Mouse (Mus musculus): Measurements from ENCODE around the gene Lhx3. TPM values are rescaled to one million over a fixed set of nuclear protein-coding genes. Genes with fewer than 3 reads are reported as not detected.

Gene Lhx3
- polyA plus RNA-seq, 1 experiment = not detected

DNA sequence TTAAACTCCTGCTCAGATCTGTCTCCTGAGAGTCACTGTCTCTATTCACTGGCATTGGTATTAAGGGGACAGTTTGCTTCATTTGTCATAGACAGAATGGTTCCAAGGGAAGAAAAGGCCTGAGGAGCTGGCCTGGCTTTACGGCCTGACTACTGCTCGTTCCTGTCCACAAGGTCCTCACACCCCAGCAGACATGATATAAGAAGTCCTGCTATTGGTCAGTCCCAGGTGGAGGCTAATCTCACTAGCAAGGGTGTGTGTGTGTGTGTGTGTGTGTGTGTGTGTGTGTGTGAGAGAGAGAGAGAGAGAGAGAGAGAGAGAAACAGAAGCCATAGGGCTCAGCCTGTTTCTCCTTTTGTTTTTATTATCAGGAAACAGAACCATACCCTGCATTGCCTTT, 30.9 kb downstream of the Lhx3 start:
- no peak overlapping the region for H3K4me3 ChIP-seq (ENCODE audit: insufficient read depth, low read length)
- TF ChIP-seq POLR2A (IDR thresholded peaks at IDR 0.05; ENCODE audit: low read depth, low read length) (no peak), CTCF (IDR thresholded peaks at IDR 0.05; ENCODE audit: borderline replicate concordance, insufficient read depth, low read length) (no peak)
- H3K27ac ChIP-seq (ENCODE audit: insufficient read depth, low read length) = no peak overlapping the region
- no peaks in the 10 kb centered on the region for H3K4me1 ChIP-seq (ENCODE audit: control insufficient read depth, insufficient read depth, low read length)

DNA sequence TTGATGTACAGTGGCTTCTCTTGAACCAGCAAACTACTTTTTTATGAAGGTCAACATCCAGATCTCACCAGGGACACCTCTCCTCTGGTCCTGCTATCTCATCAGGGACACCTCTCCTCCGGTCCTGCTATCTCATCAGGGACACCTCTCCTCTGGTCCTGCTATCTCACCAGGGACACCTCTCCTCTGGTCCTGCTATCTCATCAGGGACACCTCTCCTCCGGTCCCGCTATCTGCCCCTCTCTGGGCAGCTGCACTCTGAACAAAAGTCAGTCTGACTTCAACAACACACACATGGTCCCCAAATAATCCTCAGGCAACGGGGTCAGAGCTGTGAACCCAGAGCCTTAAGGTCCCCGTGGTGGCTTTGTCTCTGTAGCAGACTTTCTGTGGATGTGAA, 31.4 kb downstream of the Lhx3 start:
- Histone ChIP-seq H3K4me1 (ENCODE audit: control insufficient read depth, insufficient read depth, low read length) (no peaks in the 10 kb centered on the region), H3K27ac (ENCODE audit: insufficient read depth, low read length) (no peak overlapping the region), H3K4me3 (ENCODE audit: insufficient read depth, low read length) (no peak overlapping the region)
- TF ChIP-seq POLR2A (IDR thresholded peaks at IDR 0.05; ENCODE audit: low read depth, low read length) = no peak
- TF ChIP-seq CTCF (IDR thresholded peaks at IDR 0.05; ENCODE audit: borderline replicate concordance, insufficient read depth, low read length) = no peak

- TF ChIP-seq POLR2A (IDR thresholded peaks at IDR 0.05; ENCODE audit: low read depth, low read length) = no peak
- TF ChIP-seq CTCF (IDR thresholded peaks at IDR 0.05; ENCODE audit: borderline replicate concordance, insufficient read depth, low read length) = no peak
- no peaks in the 10 kb centered on the region for H3K4me1 ChIP-seq (ENCODE audit: control insufficient read depth, insufficient read depth, low read length)
- H3K4me3 ChIP-seq (ENCODE audit: insufficient read depth, low read length) = no peak overlapping the region
- H3K27ac ChIP-seq (ENCODE audit: insufficient read depth, low read length) = no peak overlapping the region
Observed at GRCm38 (mm10) chr2:26175191-26175590, 32.9 kb downstream of the Lhx3 start.

DNA sequence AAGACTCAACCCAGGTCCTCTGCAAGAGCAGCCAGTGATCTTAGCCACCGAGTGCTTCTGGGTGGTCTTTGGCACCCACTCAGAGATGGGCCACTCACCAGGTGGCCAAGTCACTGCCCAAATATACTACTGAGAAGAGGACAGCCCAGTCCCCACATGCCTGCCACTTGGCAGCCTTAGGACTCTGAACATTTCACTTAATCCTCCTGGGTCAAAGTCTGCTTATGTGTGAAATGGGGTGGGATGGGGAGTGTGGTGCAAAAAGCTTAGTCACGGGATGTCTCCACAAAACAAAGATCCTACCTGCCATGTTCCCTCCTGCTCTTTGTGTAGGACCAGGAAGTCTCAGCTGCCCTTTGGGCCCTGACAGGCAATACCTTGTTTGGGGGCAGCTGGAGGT, 35.9 kb downstream of the Lhx3 start:
- TF ChIP-seq POLR2A (IDR thresholded peaks at IDR 0.05; ENCODE audit: low read depth, low read length) (no peak), CTCF (IDR thresholded peaks at IDR 0.05; ENCODE audit: borderline replicate concordance, insufficient read depth, low read length) (no peak)
- no peak overlapping the region for H3K4me3 ChIP-seq (ENCODE audit: insufficient read depth, low read length)
- H3K27ac ChIP-seq (ENCODE audit: insufficient read depth, low read length) = no peak overlapping the region
- H3K4me1 ChIP-seq (ENCODE audit: control insufficient read depth, insufficient read depth, low read length) = no peaks in the 10 kb centered on the region

DNA sequence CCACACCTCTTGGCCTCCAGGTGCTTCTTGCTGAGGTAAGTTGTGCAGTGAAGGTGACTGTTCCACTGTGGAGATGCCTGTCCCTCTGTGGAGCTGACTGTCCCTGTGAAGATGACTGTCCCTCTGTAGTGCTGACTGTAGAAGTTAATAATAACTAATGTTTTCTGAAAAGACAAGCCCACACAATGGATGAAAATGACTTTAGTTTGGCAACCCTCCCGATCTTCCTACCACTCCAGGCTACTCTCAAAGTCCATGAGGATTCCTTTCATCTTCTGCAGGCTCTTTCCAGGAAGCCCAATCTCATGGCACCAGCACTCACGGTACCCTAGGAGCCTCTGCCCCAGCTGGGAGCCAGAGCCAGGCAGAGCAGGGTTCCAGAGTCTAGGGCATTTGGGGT, 37.7 kb downstream of the Lhx3 start:
- H3K4me1 ChIP-seq (ENCODE audit: control insufficient read depth, insufficient read depth, low read length) = no peaks in the 10 kb centered on the region
- TF ChIP-seq CTCF (IDR thresholded peaks at IDR 0.05; ENCODE audit: borderline replicate concordance, insufficient read depth, low read length) (no peak), POLR2A (IDR thresholded peaks at IDR 0.05; ENCODE audit: low read depth, low read length) (no peak)
- no peak overlapping the region for H3K4me3 ChIP-seq (ENCODE audit: insufficient read depth, low read length)
- H3K27ac ChIP-seq (ENCODE audit: insufficient read depth, low read length) = no peak overlapping the region

- Histone ChIP-seq H3K4me1 (ENCODE audit: control insufficient read depth, insufficient read depth, low read length) (no peaks in the 10 kb centered on the region), H3K27ac (ENCODE audit: insufficient read depth, low read length) (no peak overlapping the region), H3K4me3 (ENCODE audit: insufficient read depth, low read length) (no peak overlapping the region)
- TF ChIP-seq POLR2A (IDR thresholded peaks at IDR 0.05; ENCODE audit: low read depth, low read length) (no peak), CTCF (IDR thresholded peaks at IDR 0.05; ENCODE audit: borderline replicate concordance, insufficient read depth, low read length) (no peak)
Observed at GRCm38 (mm10) chr2:26168843-26169579, 39.1 kb downstream of the Lhx3 start.

- Histone ChIP-seq H3K4me1 (ENCODE audit: control insufficient read depth, insufficient read depth, low read length) (no peaks in the 10 kb centered on the region), H3K27ac (ENCODE audit: insufficient read depth, low read length) (no peak overlapping the region), H3K4me3 (ENCODE audit: insufficient read depth, low read length) (no peak overlapping the region)
- TF ChIP-seq CTCF (IDR thresholded peaks at IDR 0.05; ENCODE audit: borderline replicate concordance, insufficient read depth, low read length) (no peak), POLR2A (IDR thresholded peaks at IDR 0.05; ENCODE audit: low read depth, low read length) (no peak)
Observed at GRCm38 (mm10) chr2:26166890-26167289, 41.2 kb downstream of the Lhx3 start.

- Histone ChIP-seq H3K4me1 (ENCODE audit: control insufficient read depth, insufficient read depth, low read length) (no peaks in the 10 kb centered on the region), H3K4me3 (ENCODE audit: insufficient read depth, low read length) (no peak overlapping the region), H3K27ac (ENCODE audit: insufficient read depth, low read length) (no peak overlapping the region)
- TF ChIP-seq POLR2A (IDR thresholded peaks at IDR 0.05; ENCODE audit: low read depth, low read length) = no peak
- no peak for TF ChIP-seq CTCF (IDR thresholded peaks at IDR 0.05; ENCODE audit: borderline replicate concordance, insufficient read depth, low read length)
Observed at GRCm38 (mm10) chr2:26158064-26158463, 50.0 kb downstream of the Lhx3 start.

- TF ChIP-seq CTCF (IDR thresholded peaks at IDR 0.05; ENCODE audit: borderline replicate concordance, insufficient read depth, low read length) (no peak), POLR2A (IDR thresholded peaks at IDR 0.05; ENCODE audit: low read depth, low read length) (no peak)
- Histone ChIP-seq H3K27ac (ENCODE audit: insufficient read depth, low read length) (no peak overlapping the region), H3K4me1 (ENCODE audit: control insufficient read depth, insufficient read depth, low read length) (no peaks in the 10 kb centered on the region), H3K4me3 (ENCODE audit: insufficient read depth, low read length) (no peak overlapping the region)
Observed at GRCm38 (mm10) chr2:26156191-26156977, 51.7 kb downstream of the Lhx3 start.

- H3K4me1 ChIP-seq (ENCODE audit: control insufficient read depth, insufficient read depth, low read length) = no peaks in the 10 kb centered on the region
- TF ChIP-seq POLR2A (IDR thresholded peaks at IDR 0.05; ENCODE audit: low read depth, low read length) (no peak), CTCF (IDR thresholded peaks at IDR 0.05; ENCODE audit: borderline replicate concordance, insufficient read depth, low read length) (no peak)
- no peak overlapping the region for H3K27ac ChIP-seq (ENCODE audit: insufficient read depth, low read length)
- no peak overlapping the region for H3K4me3 ChIP-seq (ENCODE audit: insufficient read depth, low read length)
Observed at GRCm38 (mm10) chr2:26155737-26156136, 52.4 kb downstream of the Lhx3 start.
